Mouse (Mus musculus): ENCODE data around the gene Cryge.

GRCm38 (mm10) chr1:65082188-65082587, 31.2 kb upstream of the Cryge start, which contains the start of gene Crygb:
- no peak for TF ChIP-seq POLR2A (IDR thresholded peaks at IDR 0.05; ENCODE audit: control insufficient read depth, extremely low read depth, insufficient read depth, low read length, poor library complexity)
- no peak for TF ChIP-seq CTCF (IDR thresholded peaks at IDR 0.05; ENCODE audit: borderline replicate concordance, control insufficient read depth, extremely low read depth, insufficient read depth, low read length, poor library complexity)

All from thymus, adult 2 months (tissue).